In the genomic region with DNA sequence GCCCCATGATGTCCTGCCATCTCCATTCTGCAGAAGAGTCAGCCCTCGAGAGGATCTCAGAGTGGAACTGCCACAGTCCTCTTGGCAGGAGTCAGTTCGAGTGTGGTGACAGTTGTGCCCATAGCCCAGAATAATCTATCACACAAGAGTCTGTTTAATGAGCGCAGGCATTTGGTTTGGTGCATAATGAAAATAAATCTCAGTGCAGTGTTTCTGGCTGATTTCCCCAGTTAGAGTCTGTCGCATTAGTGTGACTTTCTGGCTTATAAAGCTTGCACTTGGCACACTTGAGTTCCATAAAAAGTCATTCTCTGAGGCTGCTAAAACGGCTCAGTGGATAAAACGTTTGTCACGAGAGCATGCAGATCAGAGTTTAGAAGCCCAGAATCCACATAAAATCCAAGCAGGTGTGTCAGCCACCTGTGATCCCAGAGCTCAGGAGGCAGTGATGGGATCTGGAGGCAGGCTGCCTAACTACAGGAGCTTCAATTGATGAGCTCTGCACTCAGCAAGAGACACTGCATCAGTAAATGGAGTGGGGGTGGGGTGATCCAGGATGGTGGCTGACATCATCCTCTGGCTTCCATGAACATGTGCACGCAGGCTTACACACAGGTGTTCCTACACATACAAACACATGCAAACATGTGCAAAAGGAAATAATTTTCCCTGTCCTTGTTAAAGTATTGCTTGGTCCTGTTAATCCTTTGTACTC, we compare ENCODE assay signal across 19 mouse cellular contexts.
DNase-seq lines count a peak whose midpoint lies in the region; ATAC-seq lines count a peak whose summit lies in the region.
"Had no signal": no experiment of that assay in that cellular context is flagged by ENCODE, and none has a peak within 500 bp of the region (broad histone marks: within the 10 kb centered on the region; RNA-seq: fewer than 3 reads in every experiment).

No protein-coding gene starts in this region.

- no peaks in the 10 kb centered on the region for H3K36me3 ChIP-seq in hindbrain, embryonic 14.5 days (replicated peaks; ENCODE audit: control insufficient read depth, insufficient read depth)
- H3K36me3 ChIP-seq in hindbrain, embryonic 13.5 days: no peaks in the 10 kb centered on the region
- H3K36me3 ChIP-seq in neural tube, embryonic 13.5 days: no peaks in the 10 kb centered on the region
- H3K36me3 ChIP-seq: embryonic facial prominence, embryonic 13.5 days; heart, embryonic 15.5 days; neural tube, embryonic 12.5 days had no signal

- H3K27ac ChIP-seq in hindbrain, embryonic 14.5 days: no peak overlapping the region
- H3K27ac ChIP-seq in hindbrain, embryonic 13.5 days: no peak overlapping the region
- no peak overlapping the region for H3K27ac ChIP-seq in neural tube, embryonic 13.5 days (replicated peaks)
- H3K27ac ChIP-seq: embryonic facial prominence, embryonic 13.5 days; gastrocnemius, adult 2 months; heart, embryonic 15.5 days; neural tube, embryonic 12.5 days had no signal

- H3K4me3 ChIP-seq in hindbrain, embryonic 14.5 days (replicated peaks; ENCODE audit: low read length): no peak overlapping the region
- H3K4me3 ChIP-seq in hindbrain, embryonic 13.5 days: no peak overlapping the region
- no peak overlapping the region for H3K4me3 ChIP-seq in neural tube, embryonic 13.5 days
- H3K4me3 ChIP-seq: embryonic facial prominence, embryonic 13.5 days; gastrocnemius, adult 2 months; heart, embryonic 15.5 days; neural tube, embryonic 12.5 days had no signal

- no peak overlapping the region for H3K9ac ChIP-seq in hindbrain, embryonic 14.5 days
- H3K9ac ChIP-seq in hindbrain, embryonic 13.5 days: no peak overlapping the region
- no peak overlapping the region for H3K9ac ChIP-seq in neural tube, embryonic 13.5 days
- H3K9ac ChIP-seq: embryonic facial prominence, embryonic 13.5 days; heart, embryonic 15.5 days; neural tube, embryonic 12.5 days had no signal

- H3K4me2 ChIP-seq in hindbrain, embryonic 14.5 days (replicated peaks): no peak overlapping the region
- H3K4me2 ChIP-seq in hindbrain, embryonic 13.5 days: no peak overlapping the region
- no peak overlapping the region for H3K4me2 ChIP-seq in neural tube, embryonic 13.5 days
- H3K4me2 ChIP-seq: embryonic facial prominence, embryonic 13.5 days; heart, embryonic 15.5 days; neural tube, embryonic 12.5 days had no signal

- peak; percentile 43; the same call in 1 of the 2 replicates for ATAC-seq in hindbrain, embryonic 14.5 days (ENCODE audit: low FRiP score)
- no peak for ATAC-seq in hindbrain, embryonic 13.5 days (ENCODE audit: low FRiP score)
- peak; percentile 74 for ATAC-seq in neural tube, embryonic 13.5 days (ENCODE audit: low read depth)

- no peaks in the 10 kb centered on the region for H3K27me3 ChIP-seq in hindbrain, embryonic 14.5 days (ENCODE audit: control insufficient read depth, insufficient read depth, low read length)
- H3K27me3 ChIP-seq in hindbrain, embryonic 13.5 days: no peaks in the 10 kb centered on the region
- no peaks in the 10 kb centered on the region for H3K27me3 ChIP-seq in neural tube, embryonic 13.5 days
- H3K27me3 ChIP-seq: embryonic facial prominence, embryonic 13.5 days; heart, embryonic 15.5 days; neural tube, embryonic 12.5 days had no signal

- no peaks in the 10 kb centered on the region for H3K4me1 ChIP-seq in hindbrain, embryonic 14.5 days (replicated peaks; ENCODE audit: control insufficient read depth, insufficient read depth, low read length)
- H3K4me1 ChIP-seq in hindbrain, embryonic 13.5 days (replicated peaks): no peaks in the 10 kb centered on the region
- no peaks in the 10 kb centered on the region for H3K4me1 ChIP-seq in neural tube, embryonic 13.5 days (replicated peaks)
- H3K4me1 ChIP-seq: embryonic facial prominence, embryonic 13.5 days; heart, embryonic 15.5 days; neural tube, embryonic 12.5 days had no signal

- DNase-seq in hindbrain, embryonic 14.5 days (ENCODE audit: low spot score): no peak
- no peak for DNase-seq in neural tube, embryonic 10.5 days (ENCODE audit: extremely low spot score, low spot score)
- peak; percentile 7 to 22 for DNase-seq in layer of hippocampus, adult 8-10 months (ENCODE audit: low spot score in 2 of 2)
- DNase-seq in right cerebral cortex, postnatal 25 days: peak; percentile 17
- DNase-seq in embryo, embryonic 11 days: no peak
- DNase-seq: adrenal gland, postnatal 14 days; cerebellum, adult 9-10 months; gastrocnemius, adult 2 months; heart, adult 18-20 months; kidney, adult 18-20 months; kidney, postnatal 14 days; liver; lung, adult 18-20 months; spleen, adult 18-20 months had no signal

- peaks cover 10% of the 10 kb centered on the region; the same call in 1 of the 2 replicates for H3K9me3 ChIP-seq in hindbrain, embryonic 14.5 days (ENCODE audit: control insufficient read depth, low read length)
- peaks cover 5% of the 10 kb centered on the region for H3K9me3 ChIP-seq in hindbrain, embryonic 13.5 days
- H3K9me3 ChIP-seq in neural tube, embryonic 13.5 days: peaks cover 9% of the 10 kb centered on the region; the same call in 1 of the 2 replicates
- H3K9me3 ChIP-seq: heart, embryonic 15.5 days; neural tube, embryonic 12.5 days had no signal

- 79% methylated on average over 8 of the region's 8 CpGs for WGBS in hindbrain, embryonic 14.5 days
- WGBS in hindbrain, embryonic 13.5 days: 86% methylated on average over 8 of the region's 8 CpGs
- 77% methylated on average over 8 of the region's 8 CpGs for WGBS in neural tube, embryonic 13.5 days

Comparison
In these comparisons a context has a peak if more than half of its experiments do, and no peak if none do; other contexts are left out.
1. DNase-seq: peak in layer of hippocampus, adult 8-10 months (2 of 2) and right cerebral cortex, postnatal 25 days (single experiment); none in hindbrain, embryonic 14.5 days (single experiment), neural tube, embryonic 10.5 days (single experiment) and embryo, embryonic 11 days (single experiment).